Mouse (Mus musculus) olfactory bulb, adult 2 months (tissue): ENCODE measurements around the gene Spint3.

ENCODE experiments used
- CTCF ChIP-seq: fragments of 200-500 bp; IDR thresholded peaks from 2 replicates; pipeline ENCODE4 v1.5.1; 2012; ENCODE audit warnings: low read depth, mild to moderate bottlenecking, low read length, moderate library complexity; ENCODE audit not compliant: insufficient read depth
- POLR2A ChIP-seq: fragments of 200-500 bp; IDR thresholded peaks from 2 replicates; pipeline ENCODE4 v1.6.1; 2012; ENCODE audit warnings: mild to moderate bottlenecking, low read depth, low read length, moderate library complexity; ENCODE audit not compliant: insufficient read depth

GRCm38 (mm10) chr2:164608781-164609180 is 35.5 kb upstream of the Spint3 start:
- TF ChIP-seq CTCF = no peak
- TF ChIP-seq POLR2A = no peak
